Mouse (Mus musculus) embryonic facial prominence, embryonic 12.5 days (tissue): ENCODE results near the gene Unc79. TPM values are rescaled to one million over a fixed set of nuclear protein-coding genes. Genes with fewer than 3 reads are reported as not detected.

ENCODE experiments used
- ATAC-seq: fragments of 200-750 bp; cut with Nextera tagmentation; 2 replicates; pipeline ENCODE4 v1.8.0; 2017; ENCODE audit not compliant: insufficient number of reproducible peaks, insufficient read depth, low FRiP score, low TSS enrichment
- H3K27ac ChIP-seq: fragments of 300-500 bp; sonication (generic); 2 replicates; pipeline ENCODE4 v1.5.1; 2016; ENCODE audit warnings: mild to moderate bottlenecking
- H3K27me3 ChIP-seq: fragments of 300-500 bp; sonication (generic); 2 replicates; pipeline ENCODE4 v1.6.1; 2016; ENCODE audit warnings: mild to moderate bottlenecking, moderate library complexity
- H3K36me3 ChIP-seq: fragments of 300-500 bp; sonication (generic); 2 replicates; pipeline ENCODE4 v1.6.1; 2016; ENCODE audit warnings: mild to moderate bottlenecking
- H3K4me1 ChIP-seq: fragments of 300-500 bp; sonication (generic); 2 replicates; pipeline ENCODE4 v1.6.1; 2016
- H3K4me2 ChIP-seq: fragments of 300-500 bp; sonication (generic); replicated peaks from 2 replicates; pipeline ENCODE4 v1.6.1; 2016; ENCODE audit warnings: mild to moderate bottlenecking, moderate library complexity
- H3K4me3 ChIP-seq: fragments of 300-500 bp; sonication (generic); 2 replicates; pipeline ENCODE4 v1.5.1; 2016; ENCODE audit warnings: mild to moderate bottlenecking
- H3K9ac ChIP-seq: fragments of 300-500 bp; sonication (generic); 2 replicates; pipeline ENCODE4 v1.6.1; 2016; ENCODE audit warnings: mild to moderate bottlenecking, moderate library complexity
- H3K9me3 ChIP-seq: fragments of 300-500 bp; sonication (generic); 2 replicates; pipeline ENCODE4 v1.6.1; 2016; ENCODE audit warnings: mild to moderate bottlenecking, moderate library complexity
- WGBS: fragments of 180-500 bp; shearing (Covaris S2); methylation state at CpG from one replicate; pipeline ENCODE4 v1.1.7; 2016; 5-methylcytosine and 5-hydroxymethylcytosine counted together
- microRNA-seq: library from miRNA; unstranded; fragments of <30 nt; microRNA quantifications from one replicate; pipeline ENCODE4, GENCODE M21; 2017
- polyA plus RNA-seq: library from polyadenylated mRNA; unstranded; fragments of >200 nt; fragmentation: Nextera tagmentation; extraction: Ambion mirVana; gene quantifications from 2 replicates; pipeline ENCODE4 v1.2.1, GENCODE M21; 2016

Gene Unc79
- polyA plus RNA-seq, 1 experiment from 2014 or later: 0.36 TPM

DNA sequence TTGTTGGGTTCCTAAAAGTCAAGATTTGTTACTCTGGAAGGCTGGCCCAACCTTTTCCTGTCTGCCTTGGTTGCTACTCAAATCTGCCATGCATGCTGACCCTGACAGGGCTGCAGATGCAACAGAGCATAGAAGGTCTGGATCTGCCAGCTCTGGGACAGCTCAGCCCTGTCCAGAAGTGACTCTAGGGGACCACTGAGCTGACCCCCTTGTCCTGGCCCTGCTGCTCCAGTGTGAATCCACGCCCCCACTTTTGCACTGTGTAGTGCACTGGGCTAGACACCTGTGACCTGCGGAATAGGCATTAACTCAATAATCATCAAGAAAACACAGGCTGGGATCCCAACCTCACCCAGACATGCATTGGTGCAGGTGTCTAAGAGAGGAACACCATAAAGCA lies 266.1 kb downstream of the Unc79 start:
- Histone ChIP-seq H3K27ac (no peak overlapping the region), H3K27me3 (0 out of 2 replicates have a peak, but pooled peaks cover 3% of the 10 kb centered on the region), H3K9ac (no peak overlapping the region), H3K4me1 (peaks cover 10% of the 10 kb centered on the region; the same call in 1 of the 2 replicates), H3K4me3 (no peak overlapping the region), H3K4me2 (no peak overlapping the region), H3K9me3 (no peaks in the 10 kb centered on the region), H3K36me3 (no peaks in the 10 kb centered on the region)
- 90% methylated on average over 2 of the region's 2 CpGs for WGBS
- ATAC-seq: no peak

DNA sequence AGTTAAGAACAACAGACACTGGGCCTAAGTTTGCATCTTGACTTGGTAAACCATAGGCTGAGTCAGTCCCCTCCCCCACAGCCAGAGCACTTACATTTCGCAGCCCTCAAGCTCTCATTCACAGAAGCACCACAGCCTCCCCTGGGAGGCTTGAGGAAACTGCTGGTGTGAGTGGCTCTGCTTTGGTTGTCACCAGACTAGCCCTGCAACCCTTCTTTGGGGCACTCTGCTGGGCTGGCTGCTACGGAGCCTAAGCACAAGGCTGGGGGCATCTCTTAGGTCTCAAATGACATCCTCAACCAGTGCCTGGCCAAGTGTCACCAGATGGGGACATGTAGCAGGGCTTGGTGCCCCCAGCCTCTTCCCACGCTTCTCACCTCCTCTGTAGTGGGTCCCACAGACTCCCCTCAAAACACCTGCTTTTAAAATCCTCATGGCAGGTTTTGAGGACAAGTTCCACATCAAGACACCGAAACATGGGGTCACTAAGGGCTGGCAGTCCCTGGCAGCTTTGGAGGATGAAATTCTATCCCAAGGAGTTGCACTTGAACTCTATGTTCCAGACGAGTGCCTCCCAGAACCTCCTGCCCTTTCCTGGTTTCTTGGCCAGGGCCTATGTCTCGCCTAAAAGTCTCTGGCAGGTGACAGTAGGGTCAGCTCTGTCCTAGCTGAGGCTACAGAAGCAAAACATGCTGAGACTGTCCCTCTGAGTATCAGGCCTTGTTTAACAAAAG lies 267.4 kb downstream of the Unc79 start:
- Histone ChIP-seq H3K36me3 (no peaks in the 10 kb centered on the region), H3K9me3 (no peaks in the 10 kb centered on the region), H3K4me3 (no peak overlapping the region), H3K27ac (no peak overlapping the region), H3K4me1 (peaks cover 10% of the 10 kb centered on the region; the same call in 1 of the 2 replicates), H3K9ac (no peak overlapping the region), H3K4me2 (no peak overlapping the region), H3K27me3 (0 out of 2 replicates have a peak, but pooled peaks cover 3% of the 10 kb centered on the region)
- no peak for ATAC-seq
- 48% methylated on average over 6 of the region's 6 CpGs for WGBS

DNA sequence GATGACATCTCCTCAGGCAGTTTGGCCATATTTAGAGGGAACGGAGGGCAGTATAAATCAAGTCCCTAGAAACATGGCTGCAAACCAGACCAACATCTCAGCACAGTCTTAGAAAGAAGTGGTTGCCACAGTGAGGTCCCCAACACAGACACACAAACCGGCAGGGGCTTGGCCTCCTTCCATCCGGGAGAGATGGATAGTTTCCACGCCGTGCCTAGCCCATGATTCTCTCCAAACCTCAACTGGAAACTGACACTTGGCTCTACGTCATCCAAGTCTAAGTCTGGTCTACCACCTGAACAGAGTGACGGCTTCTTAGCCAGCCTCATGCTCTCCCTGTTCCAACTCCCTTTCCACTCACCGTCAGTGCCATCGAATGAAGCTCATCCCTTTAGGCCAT lies 275.0 kb downstream of the Unc79 start:
- Histone ChIP-seq H3K4me3 (no peak overlapping the region), H3K9me3 (no peaks in the 10 kb centered on the region), H3K4me1 (peaks cover 11% of the 10 kb centered on the region), H3K36me3 (no peaks in the 10 kb centered on the region), H3K9ac (no peak overlapping the region), H3K27ac (no peak overlapping the region), H3K4me2 (no peak overlapping the region), H3K27me3 (no peaks in the 10 kb centered on the region)
- WGBS: 88% methylated on average over 9 of the region's 9 CpGs
- ATAC-seq: no peak

GRCm38 (mm10) chr12:103226121-103226520 lies 277.5 kb downstream of the Unc79 start:
- no peak overlapping the region for H3K4me3 ChIP-seq
- peaks cover 11% of the 10 kb centered on the region for H3K4me1 ChIP-seq
- no peak overlapping the region for H3K9ac ChIP-seq
- WGBS: 84% methylated on average over 4 of the region's 4 CpGs
- no peaks in the 10 kb centered on the region for H3K27me3 ChIP-seq
- no peaks in the 10 kb centered on the region for H3K9me3 ChIP-seq
- H3K27ac ChIP-seq: no peak overlapping the region
- H3K36me3 ChIP-seq: no peaks in the 10 kb centered on the region
- no peak overlapping the region for H3K4me2 ChIP-seq
- no peak for ATAC-seq

DNA sequence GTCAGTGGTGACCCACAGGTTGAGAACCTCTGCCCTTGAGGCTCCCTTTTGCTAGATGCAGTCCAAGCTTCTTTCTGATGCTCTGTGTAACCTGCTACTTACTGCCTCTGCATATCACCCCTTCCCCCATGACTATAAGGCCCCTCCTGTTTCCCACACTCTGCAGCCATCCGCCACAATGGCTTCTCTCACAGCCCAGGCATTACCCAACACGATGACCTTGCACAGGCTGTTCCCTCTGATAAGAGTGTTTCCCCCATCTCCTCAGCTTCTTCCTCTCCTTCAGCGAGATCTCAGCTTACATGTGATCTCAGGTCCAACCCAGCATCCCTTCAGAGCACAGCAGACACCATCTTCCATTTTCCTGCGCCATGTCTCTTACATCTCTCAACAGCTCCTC lies 280.4 kb downstream of the Unc79 start:
- Histone ChIP-seq H3K27me3 (no peaks in the 10 kb centered on the region), H3K4me2 (no peak overlapping the region), H3K4me3 (no peak overlapping the region), H3K36me3 (no peaks in the 10 kb centered on the region), H3K9me3 (no peaks in the 10 kb centered on the region), H3K9ac (no peak overlapping the region), H3K27ac (no peak overlapping the region), H3K4me1 (no peaks in the 10 kb centered on the region)
- 86% methylated on average over 4 of the region's 4 CpGs for WGBS
- ATAC-seq: no peak

Small RNA genes within 50 kb of the gene (microRNA-seq; reads per million reads assigned to microRNA genes)
- gene Gm44324: not detected

Other genes with a start within 250 kb of the Unc79 start
- 12.0 and 15.0 TPM in 2 replicates for gene Itpk1, start 243.9 kb upstream of the Unc79 start, polyA plus RNA-seq
- 30.4 and 32.6 TPM in 2 replicates for gene Moap1, start 205.2 kb upstream of the Unc79 start, polyA plus RNA-seq
- 10.4 and 11.0 TPM in 2 replicates for gene Tmem251, start 205.1 kb upstream of the Unc79 start, polyA plus RNA-seq
- gene Gm28051, start 191.1 kb upstream of the Unc79 start, polyA plus RNA-seq: not detected in 2 replicates
- gene Gon7, start 191.1 kb upstream of the Unc79 start, polyA plus RNA-seq: 35.3 and 42.2 TPM in 2 replicates
- gene Ubr7, start 190.9 kb upstream of the Unc79 start, polyA plus RNA-seq: 45.6 and 51.6 TPM in 2 replicates
- gene Gm20604, start 190.2 kb upstream of the Unc79 start, polyA plus RNA-seq: 31.8 and 32.0 TPM in 2 replicates
- gene Btbd7, start 70.4 kb upstream of the Unc79 start, polyA plus RNA-seq: 28.9 and 31.0 TPM in 2 replicates
- gene Cox8c, start 49.5 kb upstream of the Unc79 start, polyA plus RNA-seq: not detected in 2 replicates